Mouse (Mus musculus) heart, embryonic 11.5 days (tissue): ENCODE data around the gene Tmem136. TPM values are rescaled to one million over a fixed set of nuclear protein-coding genes. Genes with fewer than 3 reads are reported as not detected.

ENCODE experiments used
- ATAC-seq: fragments of 200-750 bp; cut with Nextera tagmentation; replicated peaks from 2 replicates; pipeline ENCODE4 v1.8.0; 2017; ENCODE audit warnings: moderate library complexity; ENCODE audit not compliant: insufficient number of reproducible peaks, low FRiP score, low TSS enrichment
- H3K27ac ChIP-seq: fragments of 300-500 bp; sonication (generic); 2 replicates; pipeline ENCODE4 v1.5.1; 2014; ENCODE audit warnings: mild to moderate bottlenecking, low read depth, low read length
- H3K27me3 ChIP-seq: fragments of 300-500 bp; sonication (generic); 2 replicates; pipeline ENCODE4 v1.6.1; 2014; ENCODE audit warnings: mild to moderate bottlenecking, low read length, mixed read lengths; ENCODE audit not compliant: control insufficient read depth, insufficient read depth
- H3K36me3 ChIP-seq: fragments of 300-500 bp; sonication (generic); 2 replicates; pipeline ENCODE4 v1.6.1; 2014; ENCODE audit warnings: mild to moderate bottlenecking, low read length, moderate library complexity, mixed read lengths; ENCODE audit not compliant: control insufficient read depth, insufficient read depth
- H3K4me1 ChIP-seq: fragments of 300-500 bp; sonication (generic); 2 replicates; pipeline ENCODE4 v1.6.1; 2014; ENCODE audit warnings: low read length; ENCODE audit not compliant: control insufficient read depth, insufficient read depth
- H3K4me2 ChIP-seq: fragments of 300-500 bp; sonication (generic); 2 replicates; pipeline ENCODE4 v1.6.1; 2014; ENCODE audit warnings: mild to moderate bottlenecking, moderate library complexity
- H3K4me3 ChIP-seq: fragments of 300-500 bp; sonication (generic); 2 replicates; pipeline ENCODE4 v1.5.1; 2014; ENCODE audit warnings: low read depth, low read length
- H3K9ac ChIP-seq: fragments of 300-500 bp; sonication (generic); 2 replicates; pipeline ENCODE4 v1.6.1; 2014; ENCODE audit warnings: mild to moderate bottlenecking, low read depth, low read length, moderate library complexity
- H3K9me3 ChIP-seq: fragments of 300-500 bp; sonication (generic); replicated peaks from 2 replicates; pipeline ENCODE4 v1.6.1; 2016; ENCODE audit warnings: low read length; ENCODE audit not compliant: control insufficient read depth
- WGBS: fragments of 180-500 bp; shearing (Covaris S2); extraction: QIAGEN DNeasy Blood & Tissue Kit; methylation state at CpG from one replicate; pipeline ENCODE4 v1.1.7; 2014; ENCODE audit not compliant: insufficient replicate concordance; 5-methylcytosine and 5-hydroxymethylcytosine counted together
- polyA plus RNA-seq: library from polyadenylated mRNA; unstranded; fragments of >200 nt; fragmentation: Nextera tagmentation; extraction: Ambion mirVana; gene quantifications from 2 replicates; pipeline ENCODE4 v1.2.1, GENCODE M21; 2014

Tmem136 gene
- polyA plus RNA-seq, 1 experiment from 2014 or later = 14.1 TPM

- H3K4me3 ChIP-seq = peak overlapping the region; percentile 91
- H3K36me3 ChIP-seq = peaks cover 2% of the 10 kb centered on the region
- H3K9me3 ChIP-seq = no peaks in the 10 kb centered on the region
- no peaks in the 10 kb centered on the region for H3K27me3 ChIP-seq
- peak overlapping the region; percentile 96 for H3K9ac ChIP-seq
- WGBS = 28% methylated on average over 22 of the region's 22 CpGs
- ATAC-seq = 0 out of 2 replicates have a peak, but pooled peaks have one; percentile 11
- peaks cover 19% of the 10 kb centered on the region for H3K4me1 ChIP-seq
- peak overlapping the region; percentile 83 for H3K4me2 ChIP-seq
- H3K27ac ChIP-seq = peak overlapping the region; percentile 94
Observed at GRCm38 (mm10) chr9:43106426-43107186, 9.8 kb downstream of the Tmem136 start.

DNA sequence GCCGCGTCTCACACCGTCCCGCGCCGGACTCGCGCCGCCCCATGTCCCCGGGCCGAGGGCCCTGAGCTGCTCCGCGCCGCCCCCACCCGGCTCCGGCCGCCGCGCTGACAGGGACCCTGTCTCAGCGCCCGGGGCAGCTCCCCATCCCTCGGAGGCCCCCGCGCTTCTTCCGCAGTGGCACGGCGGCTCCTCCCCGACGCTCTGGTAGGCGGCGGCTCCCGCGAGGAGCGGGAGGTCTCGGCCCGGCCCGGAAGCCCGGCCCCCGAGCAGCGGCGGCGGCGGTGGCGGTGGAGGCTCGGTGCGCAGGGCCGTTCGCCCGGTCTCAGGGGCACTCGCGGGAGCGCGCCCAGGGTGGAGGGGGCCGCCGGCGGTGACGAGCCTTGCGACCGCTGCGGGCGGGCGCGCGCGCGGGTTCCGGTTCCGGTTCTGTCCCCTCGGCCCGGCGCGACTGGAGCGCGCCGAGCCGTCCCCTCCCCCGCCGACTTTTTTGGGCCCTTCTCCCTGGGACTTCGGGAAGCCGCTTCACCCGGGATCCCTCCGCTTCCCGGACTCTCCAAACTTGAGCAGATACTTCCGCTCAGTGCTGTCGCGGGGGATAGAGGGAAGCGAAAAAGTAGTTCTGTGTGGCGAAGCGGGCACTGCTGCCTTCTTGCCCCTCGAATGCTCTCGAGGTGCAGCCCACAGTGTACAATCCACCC, 10.6 kb downstream of the Tmem136 start:
- Histone ChIP-seq H3K9ac (peak overlapping the region; percentile 96), H3K9me3 (no peaks in the 10 kb centered on the region), H3K36me3 (no peaks in the 10 kb centered on the region), H3K4me1 (peaks cover 20% of the 10 kb centered on the region), H3K4me3 (peak overlapping the region; percentile 91), H3K27ac (peak overlapping the region; percentile 94), H3K4me2 (peak overlapping the region; percentile 83), H3K27me3 (no peaks in the 10 kb centered on the region)
- peak; percentile 74 for ATAC-seq
- under 1% methylated on average over 55 of the region's 91 CpGs for WGBS

- H3K4me2 ChIP-seq = peak overlapping the region; percentile 83
- H3K4me1 ChIP-seq = peaks cover 22% of the 10 kb centered on the region
- H3K27ac ChIP-seq = peak overlapping the region; percentile 94
- WGBS = under 1% methylated on average over 40 of the region's 40 CpGs
- H3K9ac ChIP-seq = peak overlapping the region; percentile 96
- no peaks in the 10 kb centered on the region for H3K9me3 ChIP-seq
- H3K36me3 ChIP-seq = no peaks in the 10 kb centered on the region
- H3K27me3 ChIP-seq = no peaks in the 10 kb centered on the region
- ATAC-seq = no peak
- H3K4me3 ChIP-seq = peak overlapping the region; percentile 91
Observed at GRCm38 (mm10) chr9:43104873-43105663, 11.3 kb downstream of the Tmem136 start.

GRCm38 (mm10) chr9:43104526-43104872, 11.9 kb downstream of the Tmem136 start:
- peak overlapping the region; percentile 94 for H3K27ac ChIP-seq
- H3K4me2 ChIP-seq = peak overlapping the region; percentile 83
- H3K36me3 ChIP-seq = no peaks in the 10 kb centered on the region
- H3K4me1 ChIP-seq = peaks cover 22% of the 10 kb centered on the region
- no peak for ATAC-seq
- peak overlapping the region; percentile 96 for H3K9ac ChIP-seq
- 13% methylated on average over 4 of the region's 4 CpGs for WGBS
- no peaks in the 10 kb centered on the region for H3K27me3 ChIP-seq
- no peaks in the 10 kb centered on the region for H3K9me3 ChIP-seq
- peak overlapping the region; percentile 91 for H3K4me3 ChIP-seq

DNA sequence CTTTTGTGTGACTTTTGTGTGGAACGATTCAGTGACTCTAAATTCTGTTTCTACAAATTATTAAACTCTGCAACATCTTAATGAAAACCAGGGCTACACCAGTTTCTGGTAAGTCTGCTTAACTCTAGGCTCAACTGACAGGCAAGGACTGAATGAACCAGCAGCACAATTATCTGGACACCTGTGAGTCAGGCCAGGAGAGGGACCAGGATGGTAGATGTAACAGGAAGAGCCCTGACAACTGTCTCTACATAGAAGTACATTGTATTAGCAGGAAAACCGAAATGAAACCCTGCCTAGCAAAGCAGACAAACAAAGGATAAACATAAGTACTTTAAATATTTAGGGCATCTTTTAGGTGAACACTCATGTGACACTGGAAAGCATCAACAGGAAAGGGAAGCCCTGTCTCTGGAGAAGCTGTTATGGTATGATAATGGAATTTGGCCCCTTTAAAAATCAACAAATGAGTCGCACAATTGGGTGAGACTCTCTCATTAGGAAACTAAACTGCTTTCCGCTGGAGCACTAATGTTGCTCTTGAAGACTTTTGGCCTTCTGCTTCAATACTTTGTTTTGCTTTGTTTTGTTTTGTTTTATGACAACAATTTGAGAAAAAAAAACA, 12.6 kb downstream of the Tmem136 start:
- WGBS = 42% methylated on average over 4 of the region's 4 CpGs
- H3K4me3 ChIP-seq = peak overlapping the region; percentile 91
- H3K36me3 ChIP-seq = no peaks in the 10 kb centered on the region
- ATAC-seq = no peak
- H3K9ac ChIP-seq = peak overlapping the region; percentile 96; the same call in 1 of the 2 replicates
- H3K9me3 ChIP-seq = no peaks in the 10 kb centered on the region
- H3K4me1 ChIP-seq = peaks cover 22% of the 10 kb centered on the region
- H3K4me2 ChIP-seq = peak overlapping the region; percentile 83
- H3K27ac ChIP-seq = no peak overlapping the region
- no peaks in the 10 kb centered on the region for H3K27me3 ChIP-seq

DNA sequence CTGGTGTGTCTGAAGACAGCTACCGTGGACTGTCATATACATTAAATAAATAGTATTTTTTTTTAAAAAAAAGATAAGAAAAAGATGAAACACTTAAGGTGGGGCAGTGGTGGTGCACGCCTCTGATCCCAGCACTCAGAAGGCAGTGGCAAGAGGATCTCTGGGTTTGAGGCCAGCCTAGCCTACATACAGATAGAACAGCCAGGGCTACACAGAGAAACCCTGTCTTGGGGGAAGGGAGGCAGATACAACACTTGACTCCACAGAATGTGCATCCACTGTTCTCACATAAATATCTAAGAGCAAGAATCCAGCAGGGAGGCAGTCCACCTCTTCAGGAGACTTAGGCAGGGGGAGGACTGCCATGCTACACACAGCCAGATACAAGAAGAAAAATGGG, 13.4 kb downstream of the Tmem136 start:
- Histone ChIP-seq H3K27me3 (no peaks in the 10 kb centered on the region), H3K4me2 (peak overlapping the region; percentile 83), H3K27ac (no peak overlapping the region), H3K9ac (no peak overlapping the region; the same call in 1 of the 2 replicates), H3K36me3 (no peaks in the 10 kb centered on the region), H3K9me3 (no peaks in the 10 kb centered on the region), H3K4me3 (peak overlapping the region; percentile 23), H3K4me1 (peaks cover 22% of the 10 kb centered on the region)
- 0 out of 2 replicates have a peak, but pooled peaks have one; percentile 29 for ATAC-seq
- 79% methylated on average over 2 of the region's 2 CpGs for WGBS

DNA sequence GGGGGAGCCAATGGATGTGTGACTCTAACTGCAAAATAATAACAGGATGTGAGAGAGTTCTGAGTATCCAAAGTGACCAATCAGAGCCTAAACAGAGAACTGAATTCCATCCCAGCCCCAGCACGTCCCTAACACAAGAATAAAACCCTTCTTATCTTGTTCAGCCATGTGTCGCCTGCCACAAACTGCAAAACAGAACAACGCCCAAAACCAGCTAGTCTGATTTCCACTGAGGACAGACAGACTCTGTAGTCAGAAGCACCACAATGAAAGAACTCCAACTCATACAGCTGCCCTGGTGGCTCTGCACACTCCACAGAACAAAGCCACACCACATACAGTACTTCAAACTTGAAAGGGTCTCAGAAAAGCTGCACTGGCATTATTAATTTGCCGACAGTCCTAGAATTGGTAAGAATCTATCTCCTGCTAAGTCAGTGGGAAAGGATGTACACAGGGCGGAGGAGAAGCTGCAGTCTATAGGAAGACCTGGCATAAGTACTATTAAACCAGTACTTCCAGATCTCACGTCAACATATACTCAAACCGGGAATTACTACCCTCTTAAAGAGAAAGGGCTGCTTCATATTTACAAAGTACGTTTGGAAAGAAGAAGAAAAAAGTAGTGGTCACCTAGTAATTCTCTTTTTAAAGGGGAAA, 14.3 kb downstream of the Tmem136 start:
- H3K4me1 ChIP-seq = peaks cover 19% of the 10 kb centered on the region
- ATAC-seq = peak; percentile 71
- peak overlapping the region; percentile 83 for H3K4me2 ChIP-seq
- H3K9me3 ChIP-seq = no peaks in the 10 kb centered on the region
- no peaks in the 10 kb centered on the region for H3K27me3 ChIP-seq
- H3K27ac ChIP-seq = peak overlapping the region; percentile 81
- H3K4me3 ChIP-seq = peak overlapping the region; percentile 23
- no peaks in the 10 kb centered on the region for H3K36me3 ChIP-seq
- 51% methylated on average over 8 of the region's 8 CpGs for WGBS
- no peak overlapping the region for H3K9ac ChIP-seq
